Mouse (Mus musculus) kidney, adult 2 months (tissue): ENCODE results near the gene Mindy4. TPM values are rescaled to one million over a fixed set of nuclear protein-coding genes. Genes with fewer than 3 reads are reported as not detected.

Source experiments
- DNase-seq: peaks from one replicate; pipeline ENCODE4 v3.0.0; 2021
- H3K27ac ChIP-seq: fragments of 200-500 bp; 2 replicates; pipeline ENCODE4 v1.5.1; 2012; ENCODE audit warnings: low read depth, low read length, control low read depth, inconsistent platforms; ENCODE audit not compliant: insufficient read depth
- H3K27me3 ChIP-seq: fragments of 200-500 bp; replicated peaks from 2 replicates; pipeline ENCODE4 v1.6.1; 2012; ENCODE audit warnings: mild to moderate bottlenecking, moderate library complexity, low read length, inconsistent platforms; ENCODE audit not compliant: control insufficient read depth, insufficient read depth
- H3K36me3 ChIP-seq: fragments of 200-500 bp; 2 replicates; pipeline ENCODE4 v1.6.1; 2012; ENCODE audit warnings: mild to moderate bottlenecking, moderate library complexity, low read length, inconsistent platforms; ENCODE audit not compliant: control insufficient read depth, insufficient read depth
- H3K4me1 ChIP-seq: fragments of 200-500 bp; 2 replicates; pipeline ENCODE4 v1.6.1; 2011; ENCODE audit warnings: low read length; ENCODE audit not compliant: control insufficient read depth, insufficient read depth
- H3K4me3 ChIP-seq: fragments of 200-500 bp; 2 replicates; pipeline ENCODE4 v1.5.1; 2011; ENCODE audit warnings: mild to moderate bottlenecking, low read depth, low read length, control low read depth; ENCODE audit not compliant: insufficient read depth
- CTCF ChIP-seq: fragments of 200-500 bp; conservative IDR thresholded peaks from 2 replicates; pipeline ENCODE4 v1.5.1; 2011; ENCODE audit warnings: low read depth, mild to moderate bottlenecking, control low read depth, low read length, moderate library complexity, mixed read lengths; ENCODE audit not compliant: insufficient read depth, insufficient read length
- POLR2A ChIP-seq: fragments of 200-500 bp; IDR thresholded peaks from one replicate; pipeline ENCODE4 v1.6.1; 2011; ENCODE audit warnings: low read depth, low read length, control low read depth
- WGBS: fragments of 180-500 bp; shearing (Covaris S2); methylation state at CpG from one replicate; pipeline ENCODE4 v1.1.7; 2018; 5-methylcytosine and 5-hydroxymethylcytosine counted together
- polyA plus RNA-seq: library from polyadenylated mRNA; depleted of rRNA; stranded (reverse); fragments of >200 nt; gene quantifications from 2 replicates; pipeline ENCODE4 v1.2.3, GENCODE M21; 2012

The Mindy4 gene
- polyA plus RNA-seq, 1 experiment: 14.6 TPM

DNA sequence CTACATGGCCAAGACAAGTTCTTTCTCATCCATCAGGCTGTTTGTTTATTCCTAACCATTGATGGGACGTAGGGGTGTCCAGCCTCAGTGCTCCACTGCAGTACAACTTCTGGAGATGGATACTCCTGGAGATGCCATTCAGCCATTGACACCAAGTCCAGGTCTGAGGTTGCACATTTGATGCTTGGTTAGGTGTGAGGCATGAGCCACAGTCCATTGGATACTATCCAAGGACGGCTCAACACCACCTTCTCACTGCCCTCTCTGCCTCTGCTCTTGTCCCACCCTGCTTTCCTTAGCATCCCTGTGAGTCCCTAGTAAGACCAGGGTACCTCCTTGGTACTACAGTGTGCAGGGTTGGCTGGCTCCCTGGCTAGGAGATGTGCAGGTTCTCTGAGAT lies 96.7 kb downstream of the Mindy4 start:
- DNase-seq: peak; percentile 80
- no peaks in the 10 kb centered on the region for H3K36me3 ChIP-seq
- TF ChIP-seq POLR2A (no peak), CTCF (no peak)
- 63% methylated on average over 2 of the region's 2 CpGs for WGBS
- peaks cover 6% of the 10 kb centered on the region; the same call in 1 of the 2 replicates for H3K4me1 ChIP-seq
- H3K27me3 ChIP-seq: no peaks in the 10 kb centered on the region
- no peak overlapping the region for H3K4me3 ChIP-seq
- H3K27ac ChIP-seq: peak overlapping the region; percentile 65

DNA sequence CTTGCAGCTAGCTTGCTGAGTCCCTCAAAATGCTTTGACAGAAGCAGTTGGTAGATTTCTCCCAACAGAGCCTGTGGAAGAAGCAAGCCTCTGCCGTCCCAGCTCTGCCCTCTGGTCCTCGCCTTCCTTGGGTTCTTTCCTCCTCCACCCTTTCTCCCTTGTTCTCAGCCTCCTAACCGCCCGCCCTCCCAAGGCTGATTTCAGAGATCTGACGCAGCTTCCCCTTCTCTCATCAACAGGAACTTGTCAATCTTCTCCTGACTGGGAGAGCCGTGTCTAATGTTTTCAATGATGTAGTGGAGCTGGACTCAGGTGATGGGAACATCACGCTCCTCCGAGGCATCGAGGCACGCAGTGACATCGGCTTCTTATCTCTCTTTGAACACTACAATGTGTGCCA lies 97.5 kb downstream of the Mindy4 start:
- Histone ChIP-seq H3K4me3 (no peak overlapping the region), H3K27me3 (no peaks in the 10 kb centered on the region), H3K4me1 (peaks cover 6% of the 10 kb centered on the region; the same call in 1 of the 2 replicates), H3K27ac (no peak overlapping the region), H3K36me3 (no peaks in the 10 kb centered on the region)
- DNase-seq: no peak
- TF ChIP-seq CTCF (no peak), POLR2A (no peak)
- 89% methylated on average over 11 of the region's 11 CpGs for whole genome bisulfite sequencing

DNA sequence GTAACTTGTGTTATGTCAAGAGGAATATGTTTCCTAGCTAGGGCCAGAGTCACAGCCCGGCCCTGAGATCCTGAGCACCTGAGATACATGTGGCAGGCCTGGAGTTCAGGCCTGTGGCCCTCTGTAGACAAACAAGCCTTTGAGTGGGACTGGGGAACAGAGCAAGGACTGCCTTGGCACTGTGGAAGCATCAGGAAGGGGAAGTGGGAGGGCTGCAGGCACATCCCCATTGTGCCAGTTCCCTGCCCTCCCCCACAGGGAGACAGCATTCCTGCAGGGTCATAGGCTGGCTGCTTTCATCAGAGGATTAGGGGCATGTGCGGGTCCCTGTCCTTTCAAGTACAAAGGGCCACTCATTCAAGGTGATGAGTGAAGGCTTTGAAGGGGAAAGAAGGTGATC lies 107.0 kb downstream of the Mindy4 start:
- no peak for DNase-seq
- TF ChIP-seq CTCF: no peak
- no peak for TF ChIP-seq POLR2A
- whole genome bisulfite sequencing: 67% methylated on average over 2 of the region's 2 CpGs
- no peak overlapping the region for H3K27ac ChIP-seq
- no peak overlapping the region for H3K4me3 ChIP-seq
- no peaks in the 10 kb centered on the region for H3K36me3 ChIP-seq
- H3K27me3 ChIP-seq: no peaks in the 10 kb centered on the region
- H3K4me1 ChIP-seq: no peaks in the 10 kb centered on the region

DNA sequence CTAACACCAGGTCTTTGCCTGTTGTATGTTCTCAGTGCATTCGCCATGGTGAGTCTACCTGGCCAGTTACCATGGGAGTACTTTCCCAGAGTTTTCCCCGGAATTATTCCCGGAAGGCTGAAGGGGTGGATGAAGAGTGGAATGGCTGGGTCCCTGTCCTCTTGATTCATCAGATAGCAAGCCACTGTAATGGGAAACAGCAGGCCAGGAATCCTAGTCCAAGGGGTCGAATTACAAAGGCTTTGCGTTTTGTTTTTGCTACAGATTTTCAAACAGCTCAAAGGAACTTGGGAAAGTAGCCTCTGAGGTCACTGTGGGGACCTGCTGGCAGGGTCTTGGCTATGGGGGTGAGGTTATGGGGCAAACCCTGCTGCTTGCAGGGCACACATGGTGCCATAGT lies 108.8 kb downstream of the Mindy4 start:
- no peaks in the 10 kb centered on the region for H3K4me1 ChIP-seq
- H3K27ac ChIP-seq: no peak overlapping the region
- H3K4me3 ChIP-seq: no peak overlapping the region
- DNase-seq: no peak
- TF ChIP-seq CTCF: no peak
- no peak for TF ChIP-seq POLR2A
- no peaks in the 10 kb centered on the region for H3K27me3 ChIP-seq
- no peaks in the 10 kb centered on the region for H3K36me3 ChIP-seq
- WGBS: 70% methylated on average over 5 of the region's 5 CpGs

DNA sequence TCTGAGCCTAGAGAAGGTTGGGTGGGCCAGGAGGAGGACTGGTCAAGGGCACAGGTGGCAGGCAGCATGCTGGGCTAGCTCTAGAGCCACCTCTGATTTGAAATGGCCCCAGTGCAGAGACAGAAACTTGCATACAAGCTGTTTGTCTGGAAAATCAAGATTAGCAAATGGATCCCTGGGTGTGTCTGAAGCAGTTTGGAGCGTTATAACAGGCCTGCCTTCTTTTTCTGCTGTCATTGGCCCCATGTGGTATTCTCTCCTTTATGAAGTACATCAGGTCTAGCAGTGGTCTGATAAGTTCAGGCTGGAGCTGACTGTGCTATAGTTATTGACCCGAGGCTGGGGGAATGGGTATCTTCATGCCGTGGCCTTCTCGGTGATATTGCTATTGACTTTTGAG lies 110.7 kb downstream of the Mindy4 start:
- Histone ChIP-seq H3K27ac (no peak overlapping the region), H3K27me3 (no peaks in the 10 kb centered on the region), H3K4me3 (no peak overlapping the region), H3K4me1 (no peaks in the 10 kb centered on the region), H3K36me3 (no peaks in the 10 kb centered on the region)
- TF ChIP-seq POLR2A (no peak), CTCF (no peak)
- no peak for DNase-seq
- 92% methylated on average over 4 of the region's 4 CpGs for WGBS

DNA sequence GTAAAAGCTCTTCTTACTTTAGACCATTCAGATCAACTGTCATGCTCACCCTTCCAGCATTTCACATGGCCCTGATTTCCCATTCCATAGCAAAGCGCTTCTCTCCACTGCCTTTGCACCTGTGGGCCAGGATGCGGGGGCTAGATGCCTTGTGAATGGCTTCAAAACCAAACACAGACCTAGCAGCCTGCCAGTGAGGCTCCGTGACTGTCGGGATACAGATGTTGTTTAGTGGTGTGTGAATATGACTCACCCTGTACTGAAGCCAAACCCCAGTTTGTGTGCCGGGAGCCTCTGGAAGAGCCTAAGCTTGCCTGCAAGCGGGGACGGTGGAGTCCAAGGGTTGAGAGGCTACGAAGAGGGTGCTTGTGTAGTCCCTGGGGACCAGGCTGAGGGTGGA lies 111.4 kb downstream of the Mindy4 start:
- Histone ChIP-seq H3K4me3 (no peak overlapping the region), H3K27ac (no peak overlapping the region), H3K36me3 (no peaks in the 10 kb centered on the region), H3K27me3 (no peaks in the 10 kb centered on the region), H3K4me1 (no peaks in the 10 kb centered on the region)
- no peak for TF ChIP-seq POLR2A
- TF ChIP-seq CTCF: no peak
- no peak for DNase-seq
- 72% methylated on average over 8 of the region's 8 CpGs for WGBS

DNA sequence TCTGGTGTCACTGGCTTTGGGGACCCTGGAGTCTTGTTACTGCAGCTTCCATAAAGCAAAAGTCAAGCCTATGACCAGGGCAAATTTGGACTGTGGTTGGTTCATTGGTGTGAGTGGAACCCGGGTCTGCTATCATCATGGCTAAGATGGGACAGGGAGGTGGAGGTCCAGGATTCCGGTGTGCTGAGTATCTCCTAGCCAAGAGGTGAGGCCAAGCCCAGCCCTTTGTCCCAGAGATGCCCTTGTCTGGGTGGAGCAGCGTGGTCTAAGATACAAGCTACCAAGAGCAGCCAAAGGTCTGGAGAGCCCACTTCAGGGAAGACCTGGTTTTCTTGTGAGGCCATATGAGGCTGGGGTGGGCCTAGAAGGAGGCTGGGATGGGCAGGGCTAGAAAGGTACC lies 115.4 kb downstream of the Mindy4 start:
- Histone ChIP-seq H3K36me3 (no peaks in the 10 kb centered on the region), H3K4me1 (no peaks in the 10 kb centered on the region)
- WGBS: 97% methylated on average over 3 of the region's 3 CpGs

More for the DNA sequence above, 115.4 kb downstream of the Mindy4 start:
- Histone ChIP-seq H3K27me3 (no peaks in the 10 kb centered on the region), H3K4me3 (no peak overlapping the region), H3K27ac (no peak overlapping the region)
- TF ChIP-seq CTCF: no peak
- no peak for TF ChIP-seq POLR2A
- no peak for DNase-seq
